Mouse (Mus musculus): ENCODE data around the gene Mvb12a. TPM values are rescaled to one million over a fixed set of nuclear protein-coding genes. Genes with fewer than 3 reads are reported as not detected.
A peak's percentile ranks its signal among the peaks of the same experiment; 100 is the strongest.

Gene Mvb12a
- polyA plus RNA-seq, 1 experiment: 61.5 TPM

DNA sequence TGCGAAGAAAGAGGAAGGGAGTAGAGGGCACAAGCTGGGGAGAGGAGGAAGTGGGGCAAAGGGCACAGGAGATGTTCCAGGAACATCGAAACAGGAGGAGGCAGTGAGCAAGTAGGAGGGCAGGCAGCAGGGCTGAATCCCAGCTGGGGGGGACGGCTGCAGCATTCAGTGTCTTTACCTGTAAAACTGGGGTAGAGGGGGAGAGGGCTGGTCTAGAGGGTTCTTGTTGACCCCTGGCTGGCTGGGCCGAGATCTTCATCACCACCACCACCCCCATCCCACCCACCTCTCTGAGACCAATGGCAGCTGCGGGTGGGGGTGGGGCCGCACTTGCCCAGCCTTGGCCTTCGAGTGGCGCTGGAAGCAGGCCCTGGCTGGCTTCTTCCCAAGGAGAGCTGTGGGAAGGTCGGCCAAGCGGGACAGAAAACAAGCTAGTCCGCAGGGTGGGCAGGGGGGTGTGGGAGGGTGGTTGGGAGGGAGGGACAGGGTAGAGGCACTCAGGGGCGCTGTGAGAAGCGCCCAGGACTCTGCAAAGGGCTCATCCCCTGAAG lies 25.7 kb downstream of the Mvb12a start, which contains the start of gene Slc27a1:
Gene Slc27a1, plus strand, starts transcription at position 496 of the 551 bp plus-strand sequence.
- TF ChIP-seq MYOD1 (IDR thresholded peaks at IDR 0.05; ENCODE audit: control insufficient read depth in 1 of 3, insufficient read length in 2 of 3, low read depth in 2 of 3) (peak in 1 of 3 experiments; percentile 36), REST (IDR thresholded peaks at IDR 0.05; ENCODE audit: insufficient read depth, insufficient read length) (no peak), MYOG (IDR thresholded peaks at IDR 0.05; ENCODE audit: control insufficient read depth in 1 of 3, insufficient read depth in 1 of 3, insufficient read length in 2 of 3, low read depth in 2 of 3) (peak in 1 of 3 experiments; percentile 24)
- Histone ChIP-seq H3K79me2 (ENCODE audit: control insufficient read depth, insufficient read depth) (no peaks in the 10 kb centered on the region), H3ac (ENCODE audit: control insufficient read depth, insufficient read length) (no peak within 1 kb of the TSS), H3K4me2 (ENCODE audit: low read depth) (peak within 1 kb of the TSS; percentile 90), H3K36me3 (ENCODE audit: control insufficient read depth, insufficient read depth) (no peaks in the 10 kb centered on the region), H3K4me3 (peak within 1 kb of the TSS; percentile 35), H3K27me3 (ENCODE audit: control insufficient read depth, insufficient read depth, insufficient read length) (no peaks in the 10 kb centered on the region)

DNA sequence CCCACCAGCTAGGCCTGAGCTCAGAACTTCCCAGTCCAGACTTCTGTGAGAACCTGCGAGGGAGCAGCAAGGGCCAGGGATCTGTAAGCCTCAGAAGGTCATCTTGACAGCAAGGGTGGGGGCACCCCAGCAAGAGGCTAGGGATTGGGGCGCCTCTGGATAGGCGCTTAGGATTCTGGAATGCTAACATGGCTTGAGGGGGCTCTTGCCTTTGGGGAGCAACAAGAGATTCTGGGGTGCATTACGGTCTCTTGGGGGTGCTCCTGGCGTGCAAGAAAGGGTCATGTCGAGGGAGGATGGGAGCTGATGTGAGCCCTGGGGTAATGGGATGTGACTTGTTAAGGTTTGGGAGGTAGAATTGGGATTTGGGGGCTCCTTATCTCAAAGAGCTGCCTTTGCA lies 26.2 kb downstream of the Mvb12a start:
- H3ac ChIP-seq (ENCODE audit: control insufficient read depth, insufficient read length): no peak overlapping the region
- no peaks in the 10 kb centered on the region for H3K79me2 ChIP-seq (ENCODE audit: control insufficient read depth, insufficient read depth)
- peak overlapping the region; percentile 18 for H3K4me2 ChIP-seq (ENCODE audit: low read depth)
- no peaks in the 10 kb centered on the region for H3K27me3 ChIP-seq (ENCODE audit: control insufficient read depth, insufficient read depth, insufficient read length)
- peak overlapping the region; percentile 35 for H3K4me3 ChIP-seq
- TF ChIP-seq USF1 (IDR thresholded peaks at IDR 0.05; ENCODE audit: low read depth) (no peak), REST (IDR thresholded peaks at IDR 0.05; ENCODE audit: insufficient read depth, insufficient read length) (no peak)
- no peaks in the 10 kb centered on the region for H3K36me3 ChIP-seq (ENCODE audit: control insufficient read depth, insufficient read depth)

DNA sequence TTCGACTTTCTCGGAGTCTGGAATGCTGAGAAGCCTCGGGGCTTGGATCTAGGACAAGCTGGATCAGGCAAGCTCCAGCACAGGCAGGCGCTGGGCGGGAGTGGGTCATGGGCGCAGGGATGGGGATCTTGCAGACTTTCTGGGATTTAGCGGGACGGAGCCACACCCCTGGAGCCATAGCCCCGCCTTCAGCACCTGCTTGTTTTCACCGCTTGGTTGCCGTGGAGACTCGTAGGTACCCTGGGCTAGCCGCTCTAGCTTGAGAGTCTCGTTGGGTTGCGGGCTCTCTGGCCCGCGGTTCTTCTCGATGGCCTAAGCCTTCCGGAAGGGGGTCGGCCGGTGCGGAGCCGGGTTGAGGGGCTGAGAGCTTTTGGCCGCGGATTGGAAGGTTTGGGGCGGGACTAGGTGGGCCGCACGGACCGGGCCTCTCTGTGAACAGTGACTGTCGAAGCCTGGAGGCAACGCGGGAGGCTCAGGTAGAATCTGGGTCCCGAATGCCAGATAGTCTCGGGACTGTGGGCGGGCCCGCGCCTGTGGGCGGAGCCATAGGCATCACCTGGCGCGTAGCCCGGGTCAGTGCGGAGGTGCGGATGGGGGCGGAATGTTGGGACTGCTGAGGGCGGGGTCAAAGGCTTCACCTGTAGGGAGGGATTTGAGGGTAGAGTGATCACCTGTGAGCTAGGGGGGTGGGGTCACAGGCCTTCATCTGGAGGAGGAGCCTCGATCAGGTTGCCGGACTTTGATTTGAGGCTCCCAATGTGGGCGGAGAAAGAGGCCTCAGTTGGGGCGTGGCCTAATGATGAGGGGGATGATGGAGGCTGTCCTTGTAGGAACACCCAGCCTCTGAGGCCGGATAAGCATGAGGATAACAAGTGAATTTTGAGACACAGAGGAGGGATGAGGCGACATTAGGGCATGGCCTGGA lies 26.9 kb downstream of the Mvb12a start:
- peak overlapping the region; percentile 90 for H3K4me2 ChIP-seq (ENCODE audit: low read depth)
- peak overlapping the region; percentile 35 for H3K4me3 ChIP-seq
- H3K27me3 ChIP-seq (ENCODE audit: control insufficient read depth, insufficient read depth, insufficient read length): no peaks in the 10 kb centered on the region
- H3K36me3 ChIP-seq (ENCODE audit: control insufficient read depth, insufficient read depth): no peaks in the 10 kb centered on the region
- H3K79me2 ChIP-seq (ENCODE audit: control insufficient read depth, insufficient read depth): no peaks in the 10 kb centered on the region
- TF ChIP-seq E2F4 (IDR thresholded peaks at IDR 0.05; ENCODE audit: insufficient read depth): no peak
- TF ChIP-seq MYOD1 (IDR thresholded peaks at IDR 0.05; ENCODE audit: control insufficient read depth in 1 of 3, insufficient read length in 2 of 3, low read depth in 2 of 3): no peak
- no peak for TF ChIP-seq REST (IDR thresholded peaks at IDR 0.05; ENCODE audit: insufficient read depth, insufficient read length)
- TF ChIP-seq MYOG (IDR thresholded peaks at IDR 0.05; ENCODE audit: control insufficient read depth in 1 of 3, insufficient read depth in 1 of 3, insufficient read length in 2 of 3, low read depth in 2 of 3): no peak
- TF ChIP-seq POLR2AphosphoS2 (IDR thresholded peaks at IDR 0.05; ENCODE audit: insufficient read length, low read depth): no peak
- peak overlapping the region; percentile 36 for H3ac ChIP-seq (ENCODE audit: control insufficient read depth, insufficient read length)

DNA sequence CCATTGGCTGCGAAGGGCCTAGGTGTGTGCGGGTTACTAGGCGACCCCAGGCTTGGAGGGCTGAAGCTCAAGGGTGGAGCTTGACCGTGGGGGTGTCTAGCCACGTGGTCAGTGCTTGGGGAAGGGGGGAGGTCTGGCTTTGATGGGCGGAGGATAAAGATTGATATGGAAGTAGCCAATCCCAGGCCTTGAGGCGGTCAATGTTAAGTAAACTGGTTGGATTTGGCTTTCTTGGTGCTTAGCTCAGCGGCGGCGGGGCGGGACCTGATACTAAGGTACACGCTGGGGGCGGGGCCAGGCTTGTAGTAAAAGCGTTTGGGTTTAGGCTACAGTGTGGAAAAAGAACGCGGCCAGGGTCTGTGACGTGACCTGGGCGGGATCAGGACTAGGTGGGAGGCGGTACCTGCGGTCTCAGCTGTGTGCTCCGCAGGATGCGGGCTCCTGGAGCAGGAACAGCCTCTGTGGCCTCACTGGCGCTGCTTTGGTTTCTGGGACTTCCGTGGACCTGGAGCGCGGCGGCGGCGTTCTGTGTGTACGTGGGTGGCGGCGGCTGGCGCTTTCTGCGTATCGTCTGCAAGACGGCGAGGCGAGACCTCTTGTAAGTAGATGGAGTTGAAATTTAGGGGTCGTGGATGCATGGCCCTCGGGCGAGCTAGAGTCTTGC lies 27.7 kb downstream of the Mvb12a start:
- Histone ChIP-seq H3K79me2 (ENCODE audit: control insufficient read depth, insufficient read depth) (no peaks in the 10 kb centered on the region), H3K36me3 (ENCODE audit: control insufficient read depth, insufficient read depth) (no peaks in the 10 kb centered on the region), H3K4me3 (peak overlapping the region; percentile 35), H3K27me3 (ENCODE audit: control insufficient read depth, insufficient read depth, insufficient read length) (no peaks in the 10 kb centered on the region), H3ac (ENCODE audit: control insufficient read depth, insufficient read length) (peak overlapping the region; percentile 36), H3K4me2 (ENCODE audit: low read depth) (peak overlapping the region; percentile 90)
- TF ChIP-seq TCF3 (IDR thresholded peaks at IDR 0.05; ENCODE audit: insufficient read length, low read depth): no peak
- TF ChIP-seq REST (IDR thresholded peaks at IDR 0.05; ENCODE audit: insufficient read depth, insufficient read length): no peak
- TF ChIP-seq MYOG (IDR thresholded peaks at IDR 0.05; ENCODE audit: control insufficient read depth in 1 of 3, insufficient read depth in 1 of 3, insufficient read length in 2 of 3, low read depth in 2 of 3): no peak
- TF ChIP-seq TCF12 (IDR thresholded peaks at IDR 0.05; ENCODE audit: insufficient read depth, poor library complexity, severe bottlenecking): no peak
- TF ChIP-seq MAX (IDR thresholded peaks at IDR 0.05; ENCODE audit: low read depth): no peak
- TF ChIP-seq POLR2AphosphoS2 (IDR thresholded peaks at IDR 0.05; ENCODE audit: insufficient read length, low read depth): no peak
- no peak for TF ChIP-seq CEBPB (IDR thresholded peaks at IDR 0.05; ENCODE audit: insufficient read depth, poor library complexity, severe bottlenecking)
- TF ChIP-seq SRF (IDR thresholded peaks at IDR 0.05; ENCODE audit: control insufficient read depth, insufficient read length, low read depth): peak; percentile 20
- TF ChIP-seq USF1 (IDR thresholded peaks at IDR 0.05; ENCODE audit: low read depth): peak; percentile 74
- TF ChIP-seq E2F4 (IDR thresholded peaks at IDR 0.05; ENCODE audit: insufficient read depth): no peak
- TF ChIP-seq MYOD1 (IDR thresholded peaks at IDR 0.05; ENCODE audit: control insufficient read depth in 1 of 3, insufficient read length in 2 of 3, low read depth in 2 of 3): no peak
- peak; percentile 46 for TF ChIP-seq POLR2A (IDR thresholded peaks at IDR 0.05; ENCODE audit: insufficient read length, low read depth)

DNA sequence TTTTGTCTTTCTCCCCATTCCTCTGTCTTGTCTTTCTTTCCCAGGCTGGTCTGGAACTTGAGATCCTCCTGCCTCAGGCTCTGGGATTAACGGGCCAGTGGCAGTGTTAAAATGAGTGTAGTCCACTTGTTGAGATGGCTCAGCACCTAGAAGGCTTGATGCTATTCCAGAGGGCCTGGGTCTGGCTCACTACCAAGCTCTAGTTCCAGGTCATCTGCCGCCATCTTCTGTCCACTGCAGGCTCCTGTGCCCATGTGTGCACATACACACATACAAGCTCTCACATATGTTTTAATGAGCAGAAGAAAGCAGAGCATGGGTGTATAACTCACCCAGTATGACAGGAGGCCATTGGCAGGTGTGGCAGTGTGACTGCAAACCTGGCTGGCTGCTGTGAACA lies 29.4 kb downstream of the Mvb12a start:
- no peaks in the 10 kb centered on the region for H3K36me3 ChIP-seq (ENCODE audit: control insufficient read depth, insufficient read depth)
- no peak overlapping the region for H3K4me3 ChIP-seq
- TF ChIP-seq TCF12 (IDR thresholded peaks at IDR 0.05; ENCODE audit: insufficient read depth, poor library complexity, severe bottlenecking) (no peak), POLR2A (IDR thresholded peaks at IDR 0.05; ENCODE audit: insufficient read length, low read depth) (no peak), MYOD1 (IDR thresholded peaks at IDR 0.05; ENCODE audit: control insufficient read depth in 1 of 3, insufficient read length in 2 of 3, low read depth in 2 of 3) (no peak), USF1 (IDR thresholded peaks at IDR 0.05; ENCODE audit: low read depth) (no peak), E2F4 (IDR thresholded peaks at IDR 0.05; ENCODE audit: insufficient read depth) (no peak), MYOG (IDR thresholded peaks at IDR 0.05; ENCODE audit: control insufficient read depth in 1 of 3, insufficient read depth in 1 of 3, insufficient read length in 2 of 3, low read depth in 2 of 3) (no peak), MAX (IDR thresholded peaks at IDR 0.05; ENCODE audit: low read depth) (no peak), REST (IDR thresholded peaks at IDR 0.05; ENCODE audit: insufficient read depth, insufficient read length) (no peak), SRF (IDR thresholded peaks at IDR 0.05; ENCODE audit: control insufficient read depth, insufficient read length, low read depth) (no peak), CEBPB (IDR thresholded peaks at IDR 0.05; ENCODE audit: insufficient read depth, poor library complexity, severe bottlenecking) (no peak), TCF3 (IDR thresholded peaks at IDR 0.05; ENCODE audit: insufficient read length, low read depth) (no peak), POLR2AphosphoS2 (IDR thresholded peaks at IDR 0.05; ENCODE audit: insufficient read length, low read depth) (no peak)
- H3K4me2 ChIP-seq (ENCODE audit: low read depth): no peak overlapping the region
- no peak overlapping the region for H3ac ChIP-seq (ENCODE audit: control insufficient read depth, insufficient read length)
- H3K79me2 ChIP-seq (ENCODE audit: control insufficient read depth, insufficient read depth): no peaks in the 10 kb centered on the region
- no peaks in the 10 kb centered on the region for H3K27me3 ChIP-seq (ENCODE audit: control insufficient read depth, insufficient read depth, insufficient read length)
